Mouse (Mus musculus) NIH3T3 (cell line): ENCODE measurements around the gene Ano2.

ENCODE experiments used
- DNase-seq: peaks from one replicate; pipeline ENCODE4 v3.0.0-alpha.2; 2012; ENCODE audit warnings: low read depth

Ano2 gene

DNA sequence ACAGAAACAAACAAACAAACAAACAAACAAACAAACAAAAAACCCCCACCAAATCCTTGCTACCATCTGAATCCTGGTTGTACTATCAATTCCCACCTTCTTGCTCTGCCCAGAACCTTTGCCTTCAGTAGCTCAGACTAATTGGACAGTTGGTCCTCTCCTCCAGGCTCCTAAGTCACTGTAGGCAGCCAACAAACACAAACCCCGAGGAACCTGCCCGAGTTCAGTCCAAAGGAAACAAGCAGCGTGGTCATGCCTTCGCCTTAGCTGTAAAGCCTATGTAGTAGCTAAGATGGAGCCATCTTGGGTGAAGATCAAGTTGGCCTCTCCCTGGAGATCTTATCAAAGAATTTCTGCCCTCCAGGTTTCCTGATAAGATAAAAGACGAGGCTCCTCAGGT lies 362.9 kb downstream of the Ano2 start:
- no peak for DNase-seq

DNA sequence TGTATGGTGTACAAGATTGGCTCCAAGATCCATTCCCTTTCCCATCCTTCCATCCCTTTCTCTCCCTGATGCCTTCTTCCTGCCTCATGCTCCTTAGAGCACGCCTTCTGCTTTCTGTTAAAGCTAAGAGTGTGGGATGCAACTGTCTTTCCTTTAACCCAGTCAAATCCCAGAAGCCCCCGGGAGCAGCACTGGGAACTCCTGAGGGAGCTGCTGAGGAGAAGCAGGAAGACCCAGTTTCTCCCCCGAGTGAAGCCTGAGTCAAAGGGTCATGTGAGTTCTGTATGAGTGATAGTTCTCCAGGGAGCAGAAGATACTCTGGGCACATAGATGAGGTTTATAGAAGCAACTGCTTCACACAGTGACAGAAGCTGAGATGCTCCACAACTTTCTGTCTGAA lies 367.5 kb downstream of the Ano2 start:
- DNase-seq = no peak

DNA sequence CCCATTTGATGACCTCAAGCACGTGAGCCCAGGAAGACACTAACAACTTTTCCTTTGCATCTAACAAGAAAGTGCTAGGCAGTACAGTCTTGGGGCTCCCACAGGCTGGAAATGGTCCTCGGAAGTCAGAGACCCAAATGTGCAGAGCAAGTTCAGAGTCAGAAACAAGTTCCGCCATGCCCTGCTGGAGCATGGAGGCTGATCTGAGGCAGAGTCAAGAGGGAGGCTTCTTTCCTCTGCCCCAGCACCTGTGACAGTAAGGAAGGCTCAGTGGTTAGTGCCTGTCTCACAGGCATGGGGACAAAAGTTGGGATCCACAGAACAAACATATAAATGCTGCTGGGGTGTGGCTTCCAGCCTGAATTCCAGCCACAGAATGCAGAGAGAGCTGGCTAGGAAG lies 390.3 kb downstream of the Ano2 start:
- DNase-seq = no peak

DNA sequence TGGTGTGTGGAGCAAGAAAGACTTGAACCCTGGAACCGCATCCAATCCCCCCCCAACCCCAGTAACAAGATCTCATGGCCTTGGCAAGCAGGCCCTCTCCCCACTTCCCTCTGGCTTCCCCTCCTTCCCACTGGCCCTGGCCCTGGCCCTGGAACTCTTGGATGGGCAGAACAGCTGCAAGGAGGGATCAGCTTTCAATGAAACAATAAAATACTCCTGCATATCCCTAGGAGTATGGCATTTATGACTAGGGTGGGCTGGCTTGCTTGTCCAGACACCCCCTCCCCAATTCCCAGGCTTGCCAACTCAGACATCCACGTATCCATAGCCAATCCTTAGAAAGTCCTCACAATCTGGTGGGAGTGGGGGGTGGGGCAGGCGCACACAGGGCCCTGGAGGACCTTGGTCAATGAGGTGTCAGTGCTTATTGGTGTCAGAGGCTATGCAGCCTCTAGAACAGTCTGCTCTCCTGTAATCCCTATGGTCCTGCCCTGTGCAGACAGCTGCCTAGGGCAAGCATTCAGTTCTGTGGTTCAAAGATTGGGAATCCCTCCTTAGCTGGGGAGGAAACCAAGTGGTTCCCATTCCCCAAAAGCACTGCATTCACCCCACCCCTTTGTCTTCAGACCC lies 396.2 kb downstream of the Ano2 start:
- no peak for DNase-seq

DNA sequence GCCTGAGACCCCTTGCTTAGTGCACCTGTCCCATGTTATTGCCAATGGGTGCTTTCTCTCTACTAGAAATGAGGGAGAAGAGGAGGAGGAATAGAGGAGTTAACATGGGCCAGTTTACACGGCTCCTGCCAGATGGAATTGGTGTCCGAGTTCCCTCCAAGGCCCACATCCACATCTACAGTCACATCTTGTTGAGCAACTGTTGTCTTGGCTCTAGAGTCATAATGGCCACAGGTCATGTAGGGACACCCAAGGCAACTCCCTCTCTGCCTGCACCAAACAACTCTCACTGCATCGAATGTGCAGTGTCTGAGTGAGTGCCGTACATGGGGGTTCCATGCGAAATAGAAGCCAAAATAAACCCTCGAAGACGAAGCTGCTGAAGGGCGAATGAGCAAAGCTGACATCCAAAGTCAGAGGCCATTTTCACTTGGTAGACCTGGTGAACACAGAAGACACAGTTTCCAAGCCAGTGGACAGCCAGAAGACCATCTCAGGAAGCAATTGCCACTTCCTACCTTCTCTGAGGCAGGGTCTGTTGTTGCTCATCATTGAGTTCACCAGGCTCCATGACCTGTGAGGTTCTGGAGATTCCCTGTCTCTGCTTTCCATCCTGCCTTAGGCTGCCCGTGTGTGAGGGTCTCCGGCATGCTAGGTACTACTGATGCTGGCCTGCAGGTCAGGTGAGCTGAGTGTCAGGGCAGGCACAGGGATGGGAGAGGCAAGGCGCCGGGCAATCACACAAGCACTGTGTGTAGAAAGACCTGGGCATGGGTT lies 398.5 kb downstream of the Ano2 start:
- DNase-seq = no peak
